ENCODE assay signal across 9 mouse cellular contexts in genomic region chr4:140581730-140582389, GRCm38 (mm10).
A peak's percentile ranks its signal among the peaks of the same experiment; 100 is the strongest.
DNase-seq lines count a peak whose midpoint lies in the region; ATAC-seq and TF ChIP-seq lines count a peak whose summit lies in the region.
"Had no signal": no experiment of that assay in that cellular context is flagged by ENCODE, and none has a peak within 500 bp of the region (broad histone marks: within the 10 kb centered on the region; RNA-seq: fewer than 3 reads in every experiment).

No protein-coding gene starts in this region.

- no peak overlapping the region for H3K4me2 ChIP-seq in intestine, postnatal 0 days (replicated peaks; ENCODE audit: low read depth)
- H3K4me2 ChIP-seq: stomach, embryonic 15.5 days had no signal

- no peak overlapping the region for H3K9ac ChIP-seq in intestine, postnatal 0 days (ENCODE audit: low read depth, low read length)
- H3K9ac ChIP-seq: stomach, embryonic 15.5 days had no signal

- peak; percentile 32 for DNase-seq in left cerebral cortex, postnatal 4 days
- DNase-seq in left cerebral cortex, adult 11 months (ENCODE audit: low spot score) = no peak
- peak; percentile 44 to 53 for DNase-seq in cerebellum, adult 18-20 months
- DNase-seq in heart, embryonic 10.5 days (ENCODE audit: low spot score) = no peak
- peak; percentile 29 to 42 for DNase-seq in kidney, postnatal 36 days
- DNase-seq in skeletal muscle tissue, adult 2 months (ENCODE audit: low read depth, low spot score) = peak; percentile 84
- DNase-seq in left cerebral cortex, adult 9 months (ENCODE audit: low spot score in 2 of 2) = no peak

- peak overlapping the region; percentile 84 for H3K27ac ChIP-seq in heart, embryonic 10.5 days
- H3K27ac ChIP-seq in intestine, postnatal 0 days (ENCODE audit: low read depth, low read length) = no peak overlapping the region
- H3K27ac ChIP-seq: stomach, embryonic 15.5 days had no signal

- intact Hi-C loops in left cerebral cortex, postnatal 4 days (cut with DNase I) = no loop called here

- H3K4me3 ChIP-seq in heart, embryonic 10.5 days = peak overlapping the region; percentile 42
- H3K4me3 ChIP-seq in intestine, postnatal 0 days (ENCODE audit: low read depth, low read length) = no peak overlapping the region
- H3K4me3 ChIP-seq: stomach, embryonic 15.5 days had no signal

- H3K27me3 ChIP-seq in heart, embryonic 10.5 days (ENCODE audit: insufficient read depth, poor library complexity, severe bottlenecking) = no peaks in the 10 kb centered on the region
- H3K27me3 ChIP-seq in intestine, postnatal 0 days (replicated peaks; ENCODE audit: control insufficient read depth, insufficient read depth, low read length) = no peaks in the 10 kb centered on the region
- H3K27me3 ChIP-seq: stomach, embryonic 15.5 days had no signal

- 71% methylated on average over 23 of the region's 23 CpGs for WGBS in heart, embryonic 10.5 days
- 79% methylated on average over 23 of the region's 23 CpGs for WGBS in intestine, postnatal 0 days

- no peak for ATAC-seq in intestine, postnatal 0 days

- no peak for TF ChIP-seq CTCF in intestine, postnatal 0 days (IDR thresholded peaks at IDR 0.05; ENCODE audit: low read depth)

- peaks cover 28% of the 10 kb centered on the region for H3K4me1 ChIP-seq in heart, embryonic 10.5 days
- H3K4me1 ChIP-seq in intestine, postnatal 0 days (replicated peaks; ENCODE audit: control insufficient read depth, insufficient read depth, low read length) = no peaks in the 10 kb centered on the region
- H3K4me1 ChIP-seq: stomach, embryonic 15.5 days had no signal

- peaks cover 58% of the 10 kb centered on the region for H3K36me3 ChIP-seq in heart, embryonic 10.5 days
- peaks cover 39% of the 10 kb centered on the region for H3K36me3 ChIP-seq in intestine, postnatal 0 days (ENCODE audit: control insufficient read depth, insufficient read depth)

- H3K9me3 ChIP-seq in heart, embryonic 10.5 days = no peaks in the 10 kb centered on the region
- no peaks in the 10 kb centered on the region for H3K9me3 ChIP-seq in intestine, postnatal 0 days (ENCODE audit: control insufficient read depth)
- H3K9me3 ChIP-seq: stomach, embryonic 15.5 days had no signal

Comparison
In these comparisons a context has a peak if more than half of its experiments do, and no peak if none do; other contexts are left out.
1. DNase-seq: peak in left cerebral cortex, postnatal 4 days (single experiment), cerebellum, adult 18-20 months (2 of 2), kidney, postnatal 36 days (2 of 2) and skeletal muscle tissue, adult 2 months (single experiment); none in left cerebral cortex, adult 11 months (single experiment), heart, embryonic 10.5 days (single experiment) and left cerebral cortex, adult 9 months (0 of 2).